Mouse (Mus musculus): ENCODE data around the gene Chrnb4. TPM values are rescaled to one million over a fixed set of nuclear protein-coding genes. Genes with fewer than 3 reads are reported as not detected.
A peak's percentile ranks its signal among the peaks of the same experiment; 100 is the strongest.

Gene Chrnb4
- polyA plus RNA-seq, 1 experiment from 2014 or later, result 1.3 TPM

GRCm38 (mm10) chr9:55045001-55045400 lies 3.6 kb downstream of the Chrnb4 start:
- H3K4me1 ChIP-seq, result peaks cover 20% of the 10 kb centered on the region
- peaks cover 29% of the 10 kb centered on the region for H3K27me3 ChIP-seq
- no peak overlapping the region for H3K4me2 ChIP-seq (replicated peaks)
- H3K9ac ChIP-seq (replicated peaks), result no peak overlapping the region
- no peaks in the 10 kb centered on the region for H3K9me3 ChIP-seq
- H3K4me3 ChIP-seq, result no peak overlapping the region
- H3K36me3 ChIP-seq, result no peaks in the 10 kb centered on the region
- 85% methylated on average over 2 of the region's 2 CpGs for WGBS
- H3K27ac ChIP-seq (replicated peaks), result no peak overlapping the region
- ATAC-seq (ENCODE audit: low FRiP score, low read depth), result no peak

- 0 out of 2 replicates have a peak overlapping the region, but pooled peaks have one; percentile 22 for H3K4me2 ChIP-seq (replicated peaks)
- H3K27ac ChIP-seq (replicated peaks), result no peak overlapping the region
These were observed 4.9 kb downstream of the Chrnb4 start for GRCm38 (mm10) chr9:55043688-55044087.

GRCm38 (mm10) chr9:55041389-55041788 lies 7.2 kb downstream of the Chrnb4 start:
- Histone ChIP-seq H3K4me3 (no peak overlapping the region), H3K9me3 (no peaks in the 10 kb centered on the region), H3K4me1 (peaks cover 8% of the 10 kb centered on the region; the same call in 1 of the 2 replicates), H3K27ac (replicated peaks) (no peak overlapping the region), H3K36me3 (no peaks in the 10 kb centered on the region), H3K9ac (replicated peaks) (no peak overlapping the region), H3K27me3 (peaks cover 14% of the 10 kb centered on the region), H3K4me2 (replicated peaks) (no peak overlapping the region)
- no peak for ATAC-seq (ENCODE audit: low FRiP score, low read depth)
- WGBS, result 74% methylated on average over 2 of the region's 2 CpGs

More at GRCm38 (mm10) chr9:55043688-55044087, 4.9 kb downstream of the Chrnb4 start:
- peaks cover 25% of the 10 kb centered on the region for H3K27me3 ChIP-seq
- H3K4me3 ChIP-seq, result no peak overlapping the region
- H3K36me3 ChIP-seq, result no peaks in the 10 kb centered on the region
- no peak; the same call in 1 of the 2 replicates for ATAC-seq (ENCODE audit: low FRiP score, low read depth)
- H3K9ac ChIP-seq (replicated peaks), result no peak overlapping the region
- WGBS, result 8% methylated on average over 8 of the region's 8 CpGs
- no peaks in the 10 kb centered on the region for H3K9me3 ChIP-seq
- H3K4me1 ChIP-seq, result peaks cover 17% of the 10 kb centered on the region

- no peaks in the 10 kb centered on the region for H3K36me3 ChIP-seq
- ATAC-seq (ENCODE audit: low FRiP score, low read depth), result no peak
- H3K9me3 ChIP-seq, result no peaks in the 10 kb centered on the region
- no peak overlapping the region for H3K9ac ChIP-seq (replicated peaks)
- no peak overlapping the region for H3K27ac ChIP-seq (replicated peaks)
- peaks cover 8% of the 10 kb centered on the region; the same call in 1 of the 2 replicates for H3K4me1 ChIP-seq
- H3K4me2 ChIP-seq (replicated peaks), result no peak overlapping the region
- H3K4me3 ChIP-seq, result no peak overlapping the region
- WGBS, result 59% methylated on average over 5 of the region's 5 CpGs
- H3K27me3 ChIP-seq, result peaks cover under 1% of the 10 kb centered on the region; the same call in 1 of the 2 replicates
These were observed 8.6 kb downstream of the Chrnb4 start for GRCm38 (mm10) chr9:55039983-55040382.

- Histone ChIP-seq H3K27me3 (no peaks in the 10 kb centered on the region; the same call in 1 of the 2 replicates), H3K27ac (replicated peaks) (no peak overlapping the region), H3K4me3 (no peak overlapping the region), H3K4me2 (replicated peaks) (no peak overlapping the region), H3K9me3 (no peaks in the 10 kb centered on the region), H3K36me3 (no peaks in the 10 kb centered on the region), H3K4me1 (peaks cover 8% of the 10 kb centered on the region; the same call in 1 of the 2 replicates), H3K9ac (replicated peaks) (no peak overlapping the region)
- 86% methylated on average over 8 of the region's 8 CpGs for WGBS
- ATAC-seq (ENCODE audit: low FRiP score, low read depth), result no peak
These were observed 9.6 kb downstream of the Chrnb4 start for GRCm38 (mm10) chr9:55038948-55039347.

- H3K4me1 ChIP-seq, result peaks cover 9% of the 10 kb centered on the region
- H3K4me2 ChIP-seq (replicated peaks), result no peak overlapping the region
- WGBS, result 31% methylated on average over 6 of the region's 6 CpGs
- H3K9ac ChIP-seq (replicated peaks), result no peak overlapping the region
- no peak overlapping the region for H3K4me3 ChIP-seq
- H3K27me3 ChIP-seq, result peaks cover 24% of the 10 kb centered on the region
- H3K27ac ChIP-seq (replicated peaks), result peak overlapping the region; percentile 22
- H3K9me3 ChIP-seq, result no peaks in the 10 kb centered on the region
- no peaks in the 10 kb centered on the region for H3K36me3 ChIP-seq
- peak; percentile 85 for ATAC-seq (ENCODE audit: low FRiP score, low read depth)
These were observed 17.0 kb downstream of the Chrnb4 start for GRCm38 (mm10) chr9:55031435-55032167.

- no peaks in the 10 kb centered on the region for H3K9me3 ChIP-seq
- H3K27ac ChIP-seq (replicated peaks), result 0 out of 2 replicates have a peak within 1 kb of the TSS, but pooled peaks have one; percentile 8
- peak within 1 kb of the TSS; percentile 51 for H3K4me3 ChIP-seq
- peak within 1 kb of the TSS; percentile 61 for H3K9ac ChIP-seq (replicated peaks)
- peak within 1 kb of the TSS; percentile 77 for H3K4me2 ChIP-seq (replicated peaks)
- peaks cover 64% of the 10 kb centered on the region for H3K27me3 ChIP-seq
- H3K4me1 ChIP-seq, result peaks cover 13% of the 10 kb centered on the region
- under 1% methylated on average over 36 of the region's 39 CpGs for WGBS
- H3K36me3 ChIP-seq, result no peaks in the 10 kb centered on the region
- peak; percentile 50 for ATAC-seq (ENCODE audit: low FRiP score, low read depth)
These were observed 22.3 kb downstream of the Chrnb4 start, which contains the start of gene Chrna3 for GRCm38 (mm10) chr9:55026275-55026663. Gene Chrna3 (minus strand): TSS chr9:55026562.

GRCm38 (mm10) chr9:55025534-55026274 lies 22.9 kb downstream of the Chrnb4 start:
- WGBS, result 9% methylated on average over 34 of the region's 38 CpGs
- Histone ChIP-seq H3K27ac (replicated peaks) (0 out of 2 replicates have a peak overlapping the region, but pooled peaks have one; percentile 8), H3K4me3 (peak overlapping the region; percentile 51)

GRCm38 (mm10) chr9:55023902-55024583 lies 24.5 kb downstream of the Chrnb4 start:
- H3K4me1 ChIP-seq, result peaks cover 9% of the 10 kb centered on the region
- WGBS, result 47% methylated on average over 13 of the region's 13 CpGs
- no peak overlapping the region for H3K4me2 ChIP-seq (replicated peaks)
- H3K27me3 ChIP-seq, result peaks cover 58% of the 10 kb centered on the region
- no peaks in the 10 kb centered on the region for H3K36me3 ChIP-seq
- no peak overlapping the region for H3K9ac ChIP-seq (replicated peaks)
- H3K27ac ChIP-seq (replicated peaks), result no peak overlapping the region
- no peak overlapping the region for H3K4me3 ChIP-seq
- no peaks in the 10 kb centered on the region for H3K9me3 ChIP-seq
- ATAC-seq (ENCODE audit: low FRiP score, low read depth), result no peak

More at GRCm38 (mm10) chr9:55025534-55026274, 22.9 kb downstream of the Chrnb4 start:
- peaks cover 64% of the 10 kb centered on the region for H3K27me3 ChIP-seq
- H3K9ac ChIP-seq (replicated peaks), result peak overlapping the region; percentile 61
- ATAC-seq (ENCODE audit: low FRiP score, low read depth), result peak; percentile 51
- H3K4me2 ChIP-seq (replicated peaks), result peak overlapping the region; percentile 77
- H3K36me3 ChIP-seq, result no peaks in the 10 kb centered on the region
- H3K9me3 ChIP-seq, result no peaks in the 10 kb centered on the region
- peaks cover 9% of the 10 kb centered on the region for H3K4me1 ChIP-seq

- WGBS, result 85% methylated on average over 5 of the region's 5 CpGs
These were observed 25.3 kb downstream of the Chrnb4 start for GRCm38 (mm10) chr9:55023326-55023725.

GRCm38 (mm10) chr9:55016926-55017325 lies 31.7 kb downstream of the Chrnb4 start:
- Histone ChIP-seq H3K9ac (replicated peaks) (no peak overlapping the region), H3K4me1 (no peaks in the 10 kb centered on the region), H3K4me3 (no peak overlapping the region), H3K27me3 (0 out of 2 replicates have a peak, but pooled peaks cover 3% of the 10 kb centered on the region), H3K9me3 (no peaks in the 10 kb centered on the region), H3K27ac (replicated peaks) (no peak overlapping the region), H3K4me2 (replicated peaks) (no peak overlapping the region), H3K36me3 (no peaks in the 10 kb centered on the region)
- no peak for ATAC-seq (ENCODE audit: low FRiP score, low read depth)
- 88% methylated on average over 3 of the region's 3 CpGs for WGBS

More at GRCm38 (mm10) chr9:55023326-55023725, 25.3 kb downstream of the Chrnb4 start:
- peaks cover 57% of the 10 kb centered on the region for H3K27me3 ChIP-seq
- H3K9ac ChIP-seq (replicated peaks), result no peak overlapping the region
- H3K36me3 ChIP-seq, result no peaks in the 10 kb centered on the region
- no peaks in the 10 kb centered on the region for H3K9me3 ChIP-seq
- H3K4me2 ChIP-seq (replicated peaks), result no peak overlapping the region
- H3K4me3 ChIP-seq, result no peak overlapping the region
- no peak for ATAC-seq (ENCODE audit: low FRiP score, low read depth)
- H3K4me1 ChIP-seq, result peaks cover 9% of the 10 kb centered on the region
- H3K27ac ChIP-seq (replicated peaks), result no peak overlapping the region
